Mouse (Mus musculus) v-Abl transformed pro-B cells (cell line): ENCODE results near the gene Lrrk2.

Source experiments
- in situ Hi-C, 2 experiments: fragments of 400-800 bp; cut with MboI; formaldehyde crosslinking; loops; one replicate each; pipeline ENCODE4 v1.15.1; 2025; ENCODE audit not compliant: unreplicated experiment in 2 of 2

The Lrrk2 gene

DNA sequence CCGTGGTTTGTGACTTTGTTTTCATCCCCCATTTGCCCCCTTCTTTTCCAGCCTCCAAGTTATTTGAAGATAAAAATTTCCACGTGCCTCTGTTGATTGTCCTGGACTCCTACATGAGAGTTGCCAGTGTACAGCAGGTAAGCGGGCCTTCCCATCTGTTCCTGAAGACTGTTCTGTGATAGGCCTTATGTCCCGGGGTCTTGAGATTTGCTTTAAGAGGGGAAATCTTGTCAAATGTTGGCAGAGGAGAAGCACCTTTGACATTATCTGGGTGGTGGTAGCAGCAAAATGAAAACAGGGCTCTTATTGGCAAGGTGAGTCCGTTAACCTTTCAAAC, 562 bp downstream of the Lrrk2 start:
- in situ Hi-C loops, result loop anchor here in 1 of 2 experiments (25.0 kb wide), 1 partner anchor 1336 kb away; no protein-coding TSS in a partner anchor

DNA sequence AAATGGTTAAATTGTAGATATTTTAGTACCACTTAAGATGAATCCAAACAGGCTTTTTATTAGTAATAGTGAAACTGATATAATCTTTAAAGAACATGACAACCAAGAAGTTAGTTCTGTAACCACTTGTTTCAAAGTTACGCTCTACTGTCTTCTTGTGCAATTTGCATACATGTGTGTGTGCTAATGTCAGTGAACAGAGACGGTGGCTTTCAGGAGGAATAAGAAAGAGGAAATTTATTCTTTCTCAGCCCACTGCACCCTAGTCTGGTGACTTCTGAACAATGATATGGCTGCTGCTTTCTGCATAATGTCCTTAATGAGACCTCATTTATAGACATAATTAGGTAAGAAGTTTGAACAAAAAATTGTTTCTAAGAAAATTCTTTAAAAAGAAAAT, 7.1 kb downstream of the Lrrk2 start:
- in situ Hi-C loops, result no loop called here

DNA sequence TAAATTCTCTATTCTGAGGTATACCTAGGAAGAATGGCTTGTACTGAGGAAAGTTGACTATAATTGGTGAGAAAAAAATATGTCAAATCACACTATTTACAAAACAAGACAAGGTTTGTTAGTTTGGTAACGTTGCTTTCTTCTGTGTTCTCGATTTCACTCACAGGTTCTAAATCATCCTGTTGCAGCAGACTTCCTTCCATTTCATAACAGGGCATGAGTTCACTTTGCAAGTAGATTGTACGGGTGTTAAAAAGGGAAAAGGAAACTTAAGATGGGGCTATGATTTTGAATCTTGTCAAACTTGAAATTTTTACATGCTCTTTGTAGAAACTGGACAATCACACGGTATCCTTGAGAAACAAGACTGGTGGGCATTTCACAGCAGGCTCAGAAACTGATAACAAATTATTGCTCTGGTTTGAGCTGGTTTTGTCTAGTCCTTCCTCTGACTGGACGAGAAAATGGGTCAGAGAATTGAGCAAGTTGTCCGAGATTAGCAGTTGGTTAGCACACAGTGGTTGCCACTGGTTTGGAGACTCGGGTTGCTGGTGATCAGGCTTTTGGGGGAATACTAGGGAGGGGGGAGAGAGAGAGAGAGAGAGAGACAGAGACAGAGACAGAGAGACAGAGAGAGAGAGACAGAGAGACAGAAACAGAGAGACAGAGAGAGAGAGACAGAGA, 13.0 kb downstream of the Lrrk2 start:
- in situ Hi-C loops, result no loop called here

DNA sequence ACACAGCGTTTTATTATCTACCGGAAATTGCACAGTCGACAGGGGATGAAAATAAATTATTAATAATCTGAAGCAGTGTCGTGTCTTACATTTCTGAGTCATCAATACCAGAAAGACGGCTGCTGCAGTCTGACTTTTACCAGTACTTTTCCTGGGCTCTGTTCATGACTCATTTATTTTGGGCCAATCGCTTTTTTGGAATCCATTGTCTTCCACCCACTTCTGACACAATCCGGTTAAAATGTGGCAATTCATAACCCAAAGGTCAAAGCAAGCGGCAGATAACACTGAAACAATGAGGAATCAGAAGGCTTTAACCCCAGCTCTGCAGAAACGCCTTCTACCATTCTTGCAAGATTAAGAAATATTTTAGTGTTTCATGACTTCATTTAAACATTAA, 17.7 kb downstream of the Lrrk2 start:
- in situ Hi-C loops, result loop anchor here in 1 of 2 experiments (5.0 kb wide), 1 partner anchor 78 kb away; no protein-coding TSS in a partner anchor

DNA sequence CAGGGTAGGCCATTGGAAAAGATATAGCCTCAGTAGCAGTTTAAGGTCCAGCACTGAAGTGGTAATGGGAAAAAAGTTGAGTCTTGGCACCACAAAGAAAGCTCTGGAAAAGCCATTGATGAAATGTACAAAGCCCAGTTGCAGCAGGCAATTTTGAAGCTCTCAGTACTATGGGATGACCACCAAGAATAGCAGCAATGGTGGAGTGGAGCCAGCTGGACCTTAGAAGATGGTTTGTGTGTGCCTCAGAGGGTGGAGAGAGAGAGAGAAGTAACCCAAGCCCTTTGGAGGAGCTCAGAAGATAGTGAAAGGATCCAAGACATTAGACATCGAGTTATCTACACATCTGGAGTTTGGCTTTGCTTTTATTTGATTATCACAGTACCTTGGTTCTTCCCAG, 20.1 kb downstream of the Lrrk2 start:
- in situ Hi-C loops, result loop anchor here in 1 of 2 experiments (5.0 kb wide), 1 partner anchor 81 kb away; no protein-coding TSS in a partner anchor

DNA sequence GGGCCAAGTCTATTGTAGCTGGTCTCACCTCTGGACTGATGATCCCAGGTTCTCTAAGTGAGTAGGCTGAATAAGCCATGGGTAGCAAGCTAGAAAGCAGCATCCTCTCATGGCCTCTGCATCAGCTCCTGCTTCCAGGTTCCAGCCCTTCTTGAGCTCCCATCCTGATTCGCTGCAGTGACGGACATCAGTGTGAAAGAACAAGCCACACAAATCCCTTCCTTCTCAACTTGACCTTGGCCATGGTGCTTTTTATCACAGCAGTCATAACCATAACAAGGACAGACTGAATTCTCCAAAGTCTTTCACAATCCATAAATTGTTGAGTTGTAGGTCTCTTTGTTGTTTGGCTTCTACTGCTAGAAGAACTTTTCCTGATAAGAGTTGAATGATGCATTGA, 20.9 kb downstream of the Lrrk2 start:
- in situ Hi-C loops, result loop anchor here in 1 of 2 experiments (5.0 kb wide), 1 partner anchor 82 kb away; no protein-coding TSS in a partner anchor

DNA sequence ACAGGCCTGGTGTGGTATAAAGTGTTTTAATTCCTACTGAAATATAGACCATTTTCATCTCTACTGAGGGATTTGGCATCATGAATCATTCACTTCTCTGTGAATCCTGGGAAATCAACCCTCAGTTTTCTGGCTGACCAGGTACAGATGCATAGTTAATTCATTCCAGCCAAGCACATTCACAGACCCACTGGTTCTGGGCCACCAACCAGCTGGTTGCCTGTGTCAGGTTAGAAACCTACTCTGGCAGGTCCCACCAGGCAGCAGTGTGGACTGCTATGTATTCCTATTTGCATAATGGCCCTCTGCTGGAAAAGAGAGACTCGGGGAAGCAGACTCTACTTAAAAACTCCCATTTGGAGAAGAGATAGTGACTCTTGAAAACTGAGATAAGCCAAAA, 27.9 kb downstream of the Lrrk2 start:
- in situ Hi-C loops, result no loop called here

DNA sequence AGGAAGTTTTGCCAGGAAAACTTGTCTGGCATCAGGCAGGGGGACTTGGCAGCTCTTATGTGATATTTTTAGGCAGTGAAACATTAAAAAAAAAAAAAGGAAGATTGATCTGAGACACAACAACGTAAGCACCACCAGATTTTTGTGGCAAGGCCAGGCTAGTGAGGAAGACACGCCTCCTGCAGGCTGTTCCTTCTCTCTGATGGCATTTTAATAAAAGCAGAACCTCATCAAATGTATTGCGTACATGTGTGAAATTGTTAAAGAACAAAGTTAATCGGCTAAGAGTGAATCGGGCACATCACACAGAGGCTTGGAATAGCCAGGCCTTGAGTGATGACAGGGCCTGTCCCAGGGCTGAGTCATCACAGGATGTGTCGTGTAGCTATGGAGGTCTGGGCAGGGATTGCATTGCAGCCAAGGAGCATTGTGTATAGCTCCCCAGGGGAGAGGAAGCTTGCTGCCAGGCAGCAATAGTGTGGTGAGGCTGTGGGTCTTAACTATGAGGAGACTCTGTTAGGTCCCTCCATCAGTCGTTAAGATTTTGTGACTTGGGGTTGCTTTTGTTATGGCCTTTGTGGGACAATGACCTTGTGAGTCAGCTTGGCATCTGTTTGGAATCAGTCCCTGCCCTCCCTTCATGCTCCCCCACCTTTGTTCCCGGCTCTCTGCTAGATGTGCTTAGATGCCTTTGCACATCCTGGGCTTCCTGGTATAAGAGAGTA, 30.2 kb downstream of the Lrrk2 start:
- in situ Hi-C loops, result no loop called here

DNA sequence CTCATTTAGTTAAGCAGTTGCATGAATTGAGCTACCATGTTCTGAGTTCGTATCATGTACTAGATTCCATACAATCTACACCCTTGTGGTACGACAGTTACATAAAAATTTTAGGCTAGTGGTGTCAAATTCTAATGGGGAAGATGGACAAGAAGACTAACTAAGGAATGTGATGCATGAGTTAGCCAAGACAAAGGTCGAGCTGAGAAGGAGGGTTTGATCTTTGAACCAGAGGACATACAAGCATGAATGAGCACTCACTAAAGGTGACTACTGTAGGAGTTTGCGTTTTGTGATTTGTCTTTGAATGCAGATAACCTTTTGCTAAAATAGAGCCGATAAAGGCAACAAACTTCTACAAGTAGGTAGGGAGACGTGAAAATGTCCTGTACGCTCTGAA, 31.1 kb downstream of the Lrrk2 start:
- in situ Hi-C loops, result no loop called here

DNA sequence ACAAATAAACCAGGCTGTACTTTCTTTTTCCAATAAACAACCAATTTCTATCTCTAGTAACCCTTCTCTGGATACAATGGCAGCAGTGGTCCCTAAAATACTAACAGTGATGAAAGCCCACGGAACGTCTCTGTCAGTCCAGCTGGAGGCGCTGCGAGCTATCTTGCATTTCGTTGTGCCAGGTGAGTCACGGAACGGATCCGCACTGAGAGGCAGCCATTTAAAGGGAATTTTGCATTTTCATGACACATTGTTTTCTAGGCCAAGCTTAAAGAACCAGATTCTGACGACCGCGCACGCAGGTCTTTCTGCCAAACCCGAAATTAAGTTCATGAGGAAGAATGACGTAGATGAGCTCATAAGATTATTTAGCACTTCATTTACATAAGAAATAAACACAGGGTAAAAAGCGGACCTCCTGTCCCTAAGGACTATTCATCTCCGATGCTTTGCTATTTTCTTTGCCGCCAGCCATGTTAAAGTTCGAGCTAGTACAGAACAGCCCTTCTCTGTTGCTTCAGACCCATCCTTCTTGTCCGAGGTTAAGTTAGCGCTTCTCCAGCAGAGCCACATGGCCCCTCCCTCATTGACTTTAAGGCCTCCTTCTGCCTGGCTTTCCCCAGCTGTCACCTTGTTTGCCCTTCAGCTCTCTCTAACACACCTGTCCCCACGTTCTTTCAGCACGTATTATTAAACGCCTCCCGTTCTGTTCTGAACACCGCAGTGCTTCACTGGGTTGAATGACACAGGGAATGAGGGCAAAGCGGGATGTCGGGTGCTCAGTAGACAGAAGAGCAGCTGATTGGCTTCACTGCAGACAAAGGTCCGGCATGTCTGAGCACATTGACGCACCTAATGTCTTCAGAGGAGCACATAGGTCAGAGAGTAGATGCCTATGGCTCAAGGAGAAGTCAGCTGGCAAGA, 36.5 kb downstream of the Lrrk2 start:
- in situ Hi-C loops, result no loop called here

DNA sequence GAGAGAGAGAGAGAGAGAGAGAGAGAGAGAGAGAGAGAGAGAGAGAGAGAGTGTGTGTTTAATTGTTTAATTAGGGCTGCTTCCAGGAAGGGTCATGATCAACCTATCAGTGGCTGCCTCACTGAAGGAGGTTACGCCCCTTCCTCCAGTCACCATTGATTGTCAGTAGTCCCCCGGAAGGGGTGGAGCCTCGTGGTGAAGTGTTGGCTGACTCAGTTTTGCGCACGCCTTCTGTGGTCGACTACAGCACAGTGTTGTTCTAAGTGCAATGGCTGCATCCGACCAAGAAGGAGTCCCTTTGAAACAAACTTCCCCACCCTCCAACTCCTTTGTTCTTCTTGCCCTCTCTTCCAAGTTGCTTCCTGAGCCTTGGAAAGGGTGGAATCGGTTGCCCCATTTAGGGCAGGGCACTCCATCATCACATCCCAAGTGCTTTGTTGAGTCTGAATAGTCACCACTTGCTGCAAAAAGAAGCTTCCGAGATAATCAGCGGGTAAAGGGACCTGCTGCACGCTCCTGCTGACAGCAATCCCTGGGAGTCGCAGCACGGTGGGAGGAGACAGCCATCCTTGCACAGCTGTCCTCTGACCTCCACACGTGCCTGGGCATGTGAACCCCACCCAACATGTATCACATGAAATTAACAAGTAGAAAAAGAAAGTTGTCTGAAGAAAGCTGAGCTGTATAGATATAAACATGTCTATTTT, 62.4 kb downstream of the Lrrk2 start:
- in situ Hi-C loops, result no loop called here

DNA sequence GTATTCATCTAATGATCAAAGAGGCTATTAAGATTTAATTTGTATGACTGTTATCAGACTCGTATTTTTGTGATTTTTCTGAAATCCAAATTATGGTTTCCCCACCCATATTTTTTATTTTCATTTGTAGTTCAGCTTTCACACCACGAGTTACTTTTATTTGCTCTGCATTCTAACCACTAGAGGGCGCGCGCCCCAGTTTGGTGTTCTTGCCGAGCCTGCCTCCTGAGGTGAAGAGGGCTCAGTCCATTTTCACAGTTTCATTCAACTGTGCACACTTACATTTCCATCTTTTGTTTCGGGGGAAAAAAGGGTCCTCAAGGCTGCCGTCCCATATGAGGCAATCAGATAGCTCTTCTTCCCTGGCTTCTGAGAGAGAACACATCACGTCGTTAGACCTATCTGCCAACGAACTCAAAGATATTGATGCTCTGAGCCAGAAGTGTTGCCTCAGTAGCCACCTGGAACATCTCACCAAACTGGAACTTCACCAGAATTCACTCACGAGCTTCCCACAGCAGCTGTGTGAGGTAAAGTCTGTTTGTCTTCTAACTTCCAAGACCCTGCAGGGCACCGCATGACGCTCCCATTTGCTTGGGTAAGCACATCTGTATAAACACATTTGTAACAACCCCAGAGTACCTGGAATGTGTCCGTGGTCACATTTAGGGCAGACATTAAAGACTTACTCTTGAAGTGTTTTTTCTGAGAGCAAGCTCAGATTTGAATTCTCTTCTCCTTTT, 64.0 kb downstream of the Lrrk2 start:
- in situ Hi-C loops, result no loop called here

DNA sequence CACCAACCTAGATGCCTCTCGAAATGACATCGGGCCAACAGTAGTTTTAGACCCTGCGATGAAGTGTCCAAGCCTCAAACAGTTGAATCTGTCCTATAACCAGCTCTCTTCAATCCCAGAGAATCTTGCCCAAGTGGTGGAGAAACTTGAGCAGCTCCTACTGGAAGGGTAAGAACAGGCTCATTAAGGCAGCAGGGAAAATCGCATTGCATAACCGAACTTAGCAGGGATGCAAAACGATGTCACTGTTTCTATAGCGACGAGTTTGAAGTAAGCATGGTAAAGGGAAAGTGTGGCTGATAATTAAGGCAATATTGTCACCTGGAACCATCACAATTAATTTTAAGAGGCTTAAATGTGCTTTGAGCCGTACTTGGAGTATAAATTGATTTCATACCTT, 65.8 kb downstream of the Lrrk2 start:
- in situ Hi-C loops, result no loop called here

DNA sequence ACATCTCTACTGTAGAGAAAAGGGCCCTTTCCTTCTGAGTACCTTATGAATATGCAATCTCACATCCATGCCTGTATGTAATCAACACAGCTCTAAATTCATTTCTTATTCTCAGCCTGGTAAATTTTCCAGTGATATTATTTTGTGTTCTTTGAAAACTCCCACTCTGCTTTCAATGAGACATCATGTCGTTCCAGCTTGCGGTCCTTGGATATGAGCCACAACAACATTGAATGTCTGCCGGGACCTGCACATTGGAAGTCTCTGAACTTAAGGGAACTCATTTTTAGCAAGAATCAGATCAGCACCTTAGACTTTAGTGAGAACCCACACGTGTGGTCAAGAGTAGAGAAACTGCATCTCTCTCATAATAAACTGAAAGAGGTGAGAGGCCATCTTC, 72.5 kb downstream of the Lrrk2 start:
- in situ Hi-C loops, result no loop called here

DNA sequence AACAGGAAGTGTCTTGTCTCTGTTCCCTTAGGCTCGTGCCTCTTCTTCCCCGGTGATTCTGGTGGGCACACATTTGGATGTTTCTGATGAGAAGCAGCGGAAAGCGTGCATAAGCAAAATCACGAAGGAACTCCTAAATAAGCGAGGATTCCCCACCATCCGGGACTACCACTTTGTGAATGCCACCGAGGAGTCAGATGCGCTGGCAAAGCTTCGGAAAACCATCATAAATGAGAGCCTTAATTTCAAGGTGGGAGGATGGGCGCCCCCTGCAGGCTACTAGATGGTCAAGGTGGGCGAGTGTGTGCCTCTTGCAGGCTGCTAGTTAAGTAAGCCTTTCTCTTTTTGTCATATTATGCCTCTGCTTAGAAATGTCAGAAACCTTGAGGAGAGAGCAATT, 79.1 kb downstream of the Lrrk2 start:
- in situ Hi-C loops, result loop anchor here (5.0 to 25.0 kb wide), 5 partner anchors 427 to 1515 kb away; no protein-coding TSS in a partner anchor

DNA sequence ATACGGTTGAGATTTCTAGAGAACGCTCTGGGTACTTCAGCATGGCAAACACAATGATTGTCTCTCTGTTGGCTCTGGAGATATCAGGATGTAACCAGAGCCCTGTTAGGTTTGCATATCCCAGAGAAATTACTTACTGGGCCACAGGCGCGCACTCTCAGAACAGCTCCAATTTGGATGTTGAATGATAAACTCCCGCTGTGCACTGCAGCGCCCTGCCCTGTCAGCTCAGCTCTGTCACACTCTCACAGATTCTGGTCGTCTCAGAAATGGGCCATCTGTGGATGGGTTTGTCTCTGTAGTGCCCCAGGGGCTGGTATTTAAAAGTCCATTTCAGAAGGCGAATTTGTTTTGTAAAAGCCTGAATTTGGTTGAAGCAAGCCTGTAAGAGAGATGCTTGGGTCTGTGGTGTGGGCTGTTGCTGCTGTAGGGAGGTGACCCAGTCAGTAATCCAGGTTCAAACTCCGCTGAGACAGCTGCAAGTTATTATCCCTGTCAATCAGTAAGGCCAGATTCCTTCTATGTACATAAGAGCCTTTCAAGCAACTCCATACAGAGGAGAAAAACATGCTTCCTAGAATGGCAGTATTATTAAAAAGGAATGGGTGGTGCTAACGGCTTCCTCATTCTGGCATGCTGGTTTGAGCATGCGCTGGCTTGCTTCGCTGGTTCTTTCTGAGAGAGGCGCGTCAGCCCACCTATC, 80.6 kb downstream of the Lrrk2 start:
- in situ Hi-C loops, result loop anchor here (5.0 to 25.0 kb wide), 5 partner anchors 429 to 1516 kb away; no protein-coding TSS in a partner anchor

DNA sequence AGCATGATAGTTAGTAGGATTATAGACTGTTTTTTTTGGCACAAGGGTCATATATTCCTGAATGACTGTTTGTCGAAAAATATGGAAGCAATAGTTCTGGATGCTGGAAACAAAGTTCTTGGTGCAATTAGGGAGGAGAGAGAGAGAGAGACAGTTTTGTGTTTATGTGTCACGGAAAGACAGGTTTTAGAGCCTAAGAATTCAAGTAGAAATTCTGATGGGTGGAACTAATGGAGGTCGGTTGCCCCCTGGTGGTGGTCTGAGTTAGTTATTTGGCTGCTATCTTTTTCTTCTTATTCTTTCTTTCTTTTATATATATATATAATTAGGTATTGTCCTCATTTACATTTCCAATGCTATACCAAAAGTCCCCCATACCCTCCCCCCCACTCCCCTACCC, 81.6 kb downstream of the Lrrk2 start:
- in situ Hi-C loops, result loop anchor here (5.0 to 25.0 kb wide), 5 partner anchors 430 to 1517 kb away; no protein-coding TSS in a partner anchor

DNA sequence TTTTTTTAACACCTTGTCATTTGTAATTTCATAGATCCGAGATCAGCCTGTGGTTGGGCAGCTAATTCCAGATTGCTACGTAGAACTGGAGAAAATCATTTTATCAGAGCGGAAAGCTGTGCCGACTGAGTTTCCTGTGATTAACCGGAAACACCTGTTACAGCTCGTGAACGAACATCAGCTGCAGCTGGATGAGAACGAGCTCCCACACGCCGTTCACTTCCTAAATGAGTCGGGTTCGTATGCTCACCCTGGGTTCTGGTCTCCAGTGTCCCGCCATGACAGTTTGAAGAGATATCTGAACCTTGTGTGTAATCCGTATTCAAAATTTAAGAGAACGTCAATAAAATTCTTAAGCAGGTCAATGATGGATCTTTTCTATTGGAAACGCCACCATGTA, 82.8 kb downstream of the Lrrk2 start:
- in situ Hi-C loops, result loop anchor here (5.0 to 25.0 kb wide), 6 partner anchors 148 to 1518 kb away; no protein-coding TSS in a partner anchor

DNA sequence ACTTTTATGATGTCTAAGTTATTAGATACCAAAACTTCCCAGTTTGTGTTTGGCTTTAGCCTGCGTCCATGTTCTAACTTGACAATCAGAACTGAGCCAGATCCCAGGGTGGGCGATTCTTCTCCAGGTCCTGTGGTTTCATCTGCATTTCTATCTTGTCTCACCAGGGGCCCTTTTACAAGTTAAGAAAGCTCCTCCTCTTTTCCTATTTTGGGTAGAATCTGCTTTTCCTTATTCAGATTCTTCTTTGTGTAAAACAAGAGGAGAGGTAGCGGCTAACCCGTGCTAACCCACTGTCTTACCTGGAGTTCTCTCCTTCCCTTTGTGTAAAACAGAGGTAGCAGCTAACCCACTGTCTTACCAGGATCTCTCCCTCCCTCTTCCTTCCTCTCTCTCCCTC, 99.1 kb downstream of the Lrrk2 start:
- in situ Hi-C loops, result loop anchor here in 1 of 2 experiments (25.0 kb wide), 1 partner anchor 1535 kb away; no protein-coding TSS in a partner anchor
